Mouse (Mus musculus) liver, embryonic 14.5 days (tissue): ENCODE results near the gene Angptl4. TPM values are rescaled to one million over a fixed set of nuclear protein-coding genes. Genes with fewer than 3 reads are reported as not detected.
A peak's percentile ranks its signal among the peaks of the same experiment; 100 is the strongest.

Experiments
- ATAC-seq: fragments of 200-750 bp; cut with Nextera tagmentation; 2 replicates; pipeline ENCODE4 v1.8.0; 2017; ENCODE audit warnings: moderate number of reproducible peaks, mild to moderate bottlenecking, moderate library complexity; ENCODE audit not compliant: insufficient read depth
- DNase-seq, 3 experiments: peaks; one replicate each; pipeline ENCODE4 v3.0.0-alpha.2; 2012 to 2013; ENCODE audit warnings: low read depth in 3 of 3, low spot score in 3 of 3
- H3K27ac ChIP-seq: fragments of 300-500 bp; sonication (generic); 2 replicates; pipeline ENCODE4 v1.5.1; 2014; ENCODE audit warnings: moderate library complexity, mild to moderate bottlenecking, control low read depth, inconsistent platforms
- H3K27me3 ChIP-seq: fragments of 300-500 bp; sonication (generic); 2 replicates; pipeline ENCODE4 v1.6.1; 2014; ENCODE audit warnings: mild to moderate bottlenecking, low read length, moderate library complexity; ENCODE audit not compliant: control insufficient read depth, insufficient read depth
- H3K36me3 ChIP-seq: fragments of 300-500 bp; sonication (generic); replicated peaks from 2 replicates; pipeline ENCODE4 v1.6.1; 2014; ENCODE audit warnings: low read depth; ENCODE audit not compliant: control insufficient read depth, insufficient read depth
- H3K4me1 ChIP-seq, 2 experiments: fragments of 200-500 bp in 1 of 2; fragments of 300-500 bp in 1 of 2; sonication (generic) in 1 of 2; replicated peaks; 2 replicates each; pipeline ENCODE4 v1.6.1; 2012 to 2014; ENCODE audit warnings: antibody characterized with exemption in 1 of 2, inconsistent platforms in 1 of 2, low read length in 1 of 2; ENCODE audit not compliant: control insufficient read depth in 2 of 2, insufficient read depth in 2 of 2
- H3K4me2 ChIP-seq: fragments of 300-500 bp; sonication (generic); 2 replicates; pipeline ENCODE4 v1.6.1; 2014; ENCODE audit warnings: low read depth, mild to moderate bottlenecking, control low read depth, moderate library complexity
- H3K4me3 ChIP-seq, 2 experiments: fragments of 200-500 bp in 1 of 2; fragments of 300-500 bp in 1 of 2; sonication (generic) in 1 of 2; 2 replicates each; pipeline ENCODE4 v1.5.1; 2012 to 2014; ENCODE audit warnings: low read depth in 2 of 2, low read length in 2 of 2, mild to moderate bottlenecking in 2 of 2, control low read depth in 1 of 2, inconsistent platforms in 1 of 2, moderate library complexity in 1 of 2; ENCODE audit not compliant: insufficient read depth in 1 of 2
- H3K9ac ChIP-seq: fragments of 300-500 bp; sonication (generic); replicated peaks from 2 replicates; pipeline ENCODE4 v1.6.1; 2014; ENCODE audit warnings: mild to moderate bottlenecking, control low read depth, moderate library complexity
- H3K9me3 ChIP-seq: fragments of 300-500 bp; sonication (generic); 2 replicates; pipeline ENCODE4 v1.6.1; 2016; ENCODE audit warnings: low read length, mixed read lengths; ENCODE audit not compliant: control insufficient read depth
- CTCF ChIP-seq: IDR thresholded peaks from 2 replicates; pipeline ENCODE4 v1.5.1; 2016; ENCODE audit warnings: antibody characterized with exemption, low read depth, control low read depth
- EP300 ChIP-seq: IDR thresholded peaks from 2 replicates; pipeline ENCODE4 v1.6.1; 2016; ENCODE audit warnings: antibody characterized with exemption, low read depth
- WGBS: fragments of 180-500 bp; shearing (Covaris S2); extraction: QIAGEN DNeasy Blood & Tissue Kit; methylation state at CpG from one replicate; pipeline ENCODE4 v1.1.7; 2014; ENCODE audit not compliant: insufficient replicate concordance; 5-methylcytosine and 5-hydroxymethylcytosine counted together
- polyA plus RNA-seq, 2 experiments: library from polyadenylated mRNA; depleted of rRNA in 1 of 2; stranded (reverse) in 1 of 2; unstranded in 1 of 2; fragments of >200 nt; fragmentation: Nextera tagmentation in 1 of 2; extraction: Ambion mirVana in 1 of 2; gene quantifications; 2 replicates each; pipeline versions ENCODE4 v1.2.1 to v1.2.3; 2012 to 2014

The Angptl4 gene
- polyA plus RNA-seq, 2 experiments = 6.3 to 12.8 TPM

GRCm38 (mm10) chr17:33804205-33804604 lies 22.6 kb upstream of the Angptl4 start:
- no peak for DNase-seq
- Histone ChIP-seq H3K27me3 (no peaks in the 10 kb centered on the region), H3K36me3 (no peaks in the 10 kb centered on the region), H3K4me3 (no peak overlapping the region), H3K9me3 (no peaks in the 10 kb centered on the region), H3K27ac (no peak overlapping the region), H3K4me2 (no peak overlapping the region), H3K4me1 (peaks cover 0 to 4% of the 10 kb centered on the region in 2 experiments; a peak in 1 of 4 replicates), H3K9ac (no peak overlapping the region)
- ATAC-seq = 0 out of 2 replicates have a peak, but pooled peaks have one; percentile 35
- TF ChIP-seq EP300 (no peak), CTCF (no peak)
- WGBS = 52% methylated on average over 4 of the region's 4 CpGs

GRCm38 (mm10) chr17:33802221-33802620 lies 20.6 kb upstream of the Angptl4 start:
- no peak overlapping the region for H3K4me3 ChIP-seq
- 4% methylated on average over 2 of the region's 2 CpGs for WGBS
- H3K36me3 ChIP-seq = no peaks in the 10 kb centered on the region
- DNase-seq (no peak), ATAC-seq (no peak)
- no peaks in the 10 kb centered on the region for H3K9me3 ChIP-seq
- H3K27ac ChIP-seq = no peak overlapping the region
- H3K27me3 ChIP-seq = no peaks in the 10 kb centered on the region
- TF ChIP-seq CTCF (peak; percentile 60), EP300 (no peak)
- H3K4me1 ChIP-seq = peaks cover 0 to 4% of the 10 kb centered on the region in 2 experiments; a peak in 1 of 4 replicates
- H3K9ac ChIP-seq = no peak overlapping the region
- H3K4me2 ChIP-seq = no peak overlapping the region

GRCm38 (mm10) chr17:33799277-33799676 lies 17.6 kb upstream of the Angptl4 start:
- H3K9ac ChIP-seq = no peak overlapping the region
- H3K4me3 ChIP-seq = no peak overlapping the region
- H3K27me3 ChIP-seq = no peaks in the 10 kb centered on the region
- H3K36me3 ChIP-seq = no peaks in the 10 kb centered on the region
- TF ChIP-seq EP300 (no peak), CTCF (no peak)
- no peak overlapping the region for H3K4me2 ChIP-seq
- no peak for ATAC-seq
- no peaks in the 10 kb centered on the region for H3K9me3 ChIP-seq
- H3K4me1 ChIP-seq = peaks cover 0 to 2% of the 10 kb centered on the region in 2 experiments; a peak in 1 of 4 replicates
- no peak overlapping the region for H3K27ac ChIP-seq
- 17% methylated on average over 1 of the region's 1 CpGs for WGBS
- DNase-seq = no peak

- Histone ChIP-seq H3K4me1 (no peaks in the 10 kb centered on the region), H3K36me3 (no peaks in the 10 kb centered on the region), H3K27me3 (no peaks in the 10 kb centered on the region), H3K27ac (no peak overlapping the region), H3K9me3 (no peaks in the 10 kb centered on the region), H3K9ac (no peak overlapping the region), H3K4me3 (no peak overlapping the region), H3K4me2 (no peak overlapping the region)
- DNase-seq = no peak
- TF ChIP-seq CTCF (no peak; the same call in 1 of the 2 replicates), EP300 (no peak)
- ATAC-seq = no peak
- 42% methylated on average over 3 of the region's 3 CpGs for WGBS
Measured at GRCm38 (mm10) chr17:33798306-33798705, 16.7 kb upstream of the Angptl4 start.

GRCm38 (mm10) chr17:33788732-33789131 lies 7.1 kb upstream of the Angptl4 start:
- no peak for ATAC-seq
- no peaks in the 10 kb centered on the region for H3K27me3 ChIP-seq
- no peak for TF ChIP-seq CTCF
- no peak for TF ChIP-seq EP300
- no peaks in the 10 kb centered on the region for H3K36me3 ChIP-seq
- H3K4me1 ChIP-seq = peaks cover 0 to 5% of the 10 kb centered on the region in 2 experiments; a peak in 2 of 4 replicates
- no peaks in the 10 kb centered on the region for H3K9me3 ChIP-seq
- no peak overlapping the region for H3K4me3 ChIP-seq
- H3K9ac ChIP-seq = no peak overlapping the region
- no peak for DNase-seq
- H3K4me2 ChIP-seq = no peak overlapping the region
- WGBS = 16% methylated on average over 4 of the region's 4 CpGs
- H3K27ac ChIP-seq = no peak overlapping the region
